Mouse (Mus musculus): ENCODE results near the gene Adprm. TPM values are rescaled to one million over a fixed set of nuclear protein-coding genes. Genes with fewer than 3 reads are reported as not detected.
A peak's percentile ranks its signal among the peaks of the same experiment; 100 is the strongest.
"Not testable (repeated sequence)": the region's sequence is repeated elsewhere in the genome, so short reads cannot be mapped to it uniquely, and the experiment has no call there.

Adprm gene
- 10 to 100 TPM; 21.1 to 25.7 TPM for total RNA-seq (2021)
- long read RNA-seq, experiment 1, partial matches to known transcripts = 1 of 9 reads
- long read RNA-seq, experiment 1, other reads (novel, unspliced or antisense) = 5 of 9 reads
- long read RNA-seq, experiment 2, transcript Adprm-201 (5 exons, 1,283 nt) = major isoform, 15 of 32 reads
- long read RNA-seq, experiment 2, partial matches to known transcripts = 1 of 32 reads
- long read RNA-seq, experiment 2, other reads (novel, unspliced or antisense) = 14 of 32 reads

GRCm38 (mm10) chr11:67052321-67052952 is at the start of gene Adprm, which contains the start of gene Sco1:
TSS of gene Adprm (minus strand) at chr11:67052594.
TSS of gene Sco1 (plus strand) at chr11:67052670.
- DNase-seq (ENCODE audit: low spot score in 2 of 2) = peak; percentile 82 to 83

- DNase-seq (ENCODE audit: low spot score in 2 of 2) = peak; percentile 37 to 47
Observed at GRCm38 (mm10) chr11:67101713-67102112, 49.3 kb upstream of the Adprm start.

- DNase-seq (ENCODE audit: low spot score in 2 of 2) = peak in 1 of 2 experiments; percentile 16
Observed at GRCm38 (mm10) chr11:67100169-67100568, 47.8 kb upstream of the Adprm start.

GRCm38 (mm10) chr11:67099241-67099640 is 46.8 kb upstream of the Adprm start:
- DNase-seq (ENCODE audit: low spot score in 2 of 2) = no peak

GRCm38 (mm10) chr11:67098427-67098826 is 46.0 kb upstream of the Adprm start:
- no peak for DNase-seq (ENCODE audit: low spot score in 2 of 2)

GRCm38 (mm10) chr11:67097709-67098108 is 45.3 kb upstream of the Adprm start:
- no peak for DNase-seq (ENCODE audit: low spot score in 2 of 2)

- DNase-seq (ENCODE audit: low spot score in 2 of 2) = no peak
Observed at GRCm38 (mm10) chr11:67094470-67094869, 42.1 kb upstream of the Adprm start.

GRCm38 (mm10) chr11:67093652-67094051 is 41.3 kb upstream of the Adprm start:
- DNase-seq (ENCODE audit: low spot score in 2 of 2) = no peak

GRCm38 (mm10) chr11:67093201-67093600 is 40.8 kb upstream of the Adprm start:
- DNase-seq (ENCODE audit: low spot score in 2 of 2) = no peak

GRCm38 (mm10) chr11:67092354-67092753 is 40.0 kb upstream of the Adprm start:
- not testable (repeated sequence) for DNase-seq (ENCODE audit: low spot score in 2 of 2)

- DNase-seq (ENCODE audit: low spot score in 2 of 2) = no peak
Observed at GRCm38 (mm10) chr11:67087225-67087624, 34.8 kb upstream of the Adprm start.

- no peak for DNase-seq (ENCODE audit: low spot score in 2 of 2)
Observed at GRCm38 (mm10) chr11:67086467-67087164, 34.2 kb upstream of the Adprm start.

GRCm38 (mm10) chr11:67085489-67085888 is 33.1 kb upstream of the Adprm start:
- DNase-seq (ENCODE audit: low spot score in 2 of 2) = peak; percentile 58 to 72

- no peak for DNase-seq (ENCODE audit: low spot score in 2 of 2)
Observed at GRCm38 (mm10) chr11:67083712-67084340, 31.4 kb upstream of the Adprm start.

GRCm38 (mm10) chr11:67083239-67083638 is 30.8 kb upstream of the Adprm start:
- DNase-seq (ENCODE audit: low spot score in 2 of 2) = no peak

- no peak for DNase-seq (ENCODE audit: low spot score in 2 of 2)
Observed at GRCm38 (mm10) chr11:67082793-67083192, 30.4 kb upstream of the Adprm start.

GRCm38 (mm10) chr11:67082188-67082587 is 29.8 kb upstream of the Adprm start:
- DNase-seq (ENCODE audit: low spot score in 2 of 2) = no peak

- DNase-seq (ENCODE audit: low spot score in 2 of 2) = no peak
Observed at GRCm38 (mm10) chr11:67081125-67081649, 28.8 kb upstream of the Adprm start.

- DNase-seq (ENCODE audit: low spot score in 2 of 2) = peak; percentile 57 to 63
Observed at GRCm38 (mm10) chr11:67080168-67080567, 27.8 kb upstream of the Adprm start.

- DNase-seq (ENCODE audit: low spot score in 2 of 2) = no peak
Observed at GRCm38 (mm10) chr11:67079740-67080139, 27.3 kb upstream of the Adprm start.

GRCm38 (mm10) chr11:67078888-67079287 is 26.5 kb upstream of the Adprm start:
- DNase-seq (ENCODE audit: low spot score in 2 of 2) = no peak
